Mouse (Mus musculus): ENCODE measurements around the gene Rab37. TPM values are rescaled to one million over a fixed set of nuclear protein-coding genes. Genes with fewer than 3 reads are reported as not detected.

Gene Rab37
- polyA plus RNA-seq, 1 experiment = 0.99 TPM

- Histone ChIP-seq H3K9me3 (replicated peaks; ENCODE audit: control insufficient read depth, insufficient read depth, low read length, poor library complexity, severe bottlenecking) (no peaks in the 10 kb centered on the region), H3K4me1 (ENCODE audit: control insufficient read depth, insufficient read depth, low read length) (peaks cover 6% of the 10 kb centered on the region), H3K36me3 (ENCODE audit: control insufficient read depth, insufficient read depth, low read length, poor library complexity, severe bottlenecking) (0 out of 2 replicates have a peak, but pooled peaks cover 7% of the 10 kb centered on the region), H3K4me3 (ENCODE audit: low read depth, low read length) (no peak overlapping the region), H3K27me3 (ENCODE audit: control insufficient read depth, insufficient read depth, low read length, poor library complexity, severe bottlenecking) (no peaks in the 10 kb centered on the region), H3K9ac (ENCODE audit: low read depth, poor library complexity, severe bottlenecking) (no peak overlapping the region), H3K27ac (ENCODE audit: insufficient read depth, low read length) (no peak overlapping the region)
- TF ChIP-seq EP300 (IDR thresholded peaks at IDR 0.05; ENCODE audit: insufficient read depth, low read depth, low read length) (peak; percentile 53; the same call in 1 of the 2 replicates), POLR2A (IDR thresholded peaks at IDR 0.05; ENCODE audit: insufficient read depth, low read length) (no peak), CTCF (IDR thresholded peaks at IDR 0.05; ENCODE audit: low read depth, low read length) (peak; percentile 96)
Measured at GRCm38 (mm10) chr11:115181913-115182638, 90.8 kb downstream of the Rab37 start.

GRCm38 (mm10) chr11:115184973-115185372 is 93.7 kb downstream of the Rab37 start:
- Histone ChIP-seq H3K27me3 (ENCODE audit: control insufficient read depth, insufficient read depth, low read length, poor library complexity, severe bottlenecking) (no peaks in the 10 kb centered on the region), H3K9me3 (replicated peaks; ENCODE audit: control insufficient read depth, insufficient read depth, low read length, poor library complexity, severe bottlenecking) (no peaks in the 10 kb centered on the region), H3K27ac (ENCODE audit: insufficient read depth, low read length) (no peak overlapping the region), H3K4me1 (ENCODE audit: control insufficient read depth, insufficient read depth, low read length) (no peaks in the 10 kb centered on the region), H3K9ac (ENCODE audit: low read depth, poor library complexity, severe bottlenecking) (no peak overlapping the region), H3K36me3 (ENCODE audit: control insufficient read depth, insufficient read depth, low read length, poor library complexity, severe bottlenecking) (0 out of 2 replicates have a peak, but pooled peaks cover 7% of the 10 kb centered on the region), H3K4me3 (ENCODE audit: low read depth, low read length) (no peak overlapping the region)
- TF ChIP-seq CTCF (IDR thresholded peaks at IDR 0.05; ENCODE audit: low read depth, low read length) = no peak
- no peak for TF ChIP-seq EP300 (IDR thresholded peaks at IDR 0.05; ENCODE audit: insufficient read depth, low read depth, low read length)
- TF ChIP-seq POLR2A (IDR thresholded peaks at IDR 0.05; ENCODE audit: insufficient read depth, low read length) = no peak

GRCm38 (mm10) chr11:115187224-115187639 is 96.0 kb downstream of the Rab37 start, which contains the start of gene Tmem104:
TSS of gene Tmem104 (plus strand) at chr11:115187487.
- H3K4me1 ChIP-seq (ENCODE audit: control insufficient read depth, insufficient read depth, low read length) = peaks cover 3% of the 10 kb centered on the region
- H3K9me3 ChIP-seq (replicated peaks; ENCODE audit: control insufficient read depth, insufficient read depth, low read length, poor library complexity, severe bottlenecking) = no peaks in the 10 kb centered on the region
- no peak for TF ChIP-seq EP300 (IDR thresholded peaks at IDR 0.05; ENCODE audit: insufficient read depth, low read depth, low read length)
- peak; percentile 75 for TF ChIP-seq POLR2A (IDR thresholded peaks at IDR 0.05; ENCODE audit: insufficient read depth, low read length)
- H3K27ac ChIP-seq (ENCODE audit: insufficient read depth, low read length) = no peak within 1 kb of the TSS
- H3K9ac ChIP-seq (ENCODE audit: low read depth, poor library complexity, severe bottlenecking) = peak within 1 kb of the TSS; percentile 53
- no peaks in the 10 kb centered on the region for H3K36me3 ChIP-seq (ENCODE audit: control insufficient read depth, insufficient read depth, low read length, poor library complexity, severe bottlenecking)
- H3K4me3 ChIP-seq (ENCODE audit: low read depth, low read length) = peak within 1 kb of the TSS; percentile 84
- no peaks in the 10 kb centered on the region for H3K27me3 ChIP-seq (ENCODE audit: control insufficient read depth, insufficient read depth, low read length, poor library complexity, severe bottlenecking)

GRCm38 (mm10) chr11:115187693-115188092 is 96.5 kb downstream of the Rab37 start, which contains the start of gene Nat9:
TSS of gene Nat9 (minus strand) at chr11:115187859.
- Histone ChIP-seq H3K4me3 (ENCODE audit: low read depth, low read length) (peak within 1 kb of the TSS; percentile 84), H3K4me1 (ENCODE audit: control insufficient read depth, insufficient read depth, low read length) (peaks cover 4% of the 10 kb centered on the region), H3K27ac (ENCODE audit: insufficient read depth, low read length) (no peak within 1 kb of the TSS), H3K9me3 (replicated peaks; ENCODE audit: control insufficient read depth, insufficient read depth, low read length, poor library complexity, severe bottlenecking) (no peaks in the 10 kb centered on the region), H3K9ac (ENCODE audit: low read depth, poor library complexity, severe bottlenecking) (peak within 1 kb of the TSS; percentile 53), H3K27me3 (ENCODE audit: control insufficient read depth, insufficient read depth, low read length, poor library complexity, severe bottlenecking) (no peaks in the 10 kb centered on the region), H3K36me3 (ENCODE audit: control insufficient read depth, insufficient read depth, low read length, poor library complexity, severe bottlenecking) (no peaks in the 10 kb centered on the region)
- TF ChIP-seq POLR2A (IDR thresholded peaks at IDR 0.05; ENCODE audit: insufficient read depth, low read length) (no peak), EP300 (IDR thresholded peaks at IDR 0.05; ENCODE audit: insufficient read depth, low read depth, low read length) (no peak), CTCF (IDR thresholded peaks at IDR 0.05; ENCODE audit: low read depth, low read length) (no peak)

- TF ChIP-seq POLR2A (IDR thresholded peaks at IDR 0.05; ENCODE audit: insufficient read depth, low read length) (no peak), EP300 (IDR thresholded peaks at IDR 0.05; ENCODE audit: insufficient read depth, low read depth, low read length) (no peak), CTCF (IDR thresholded peaks at IDR 0.05; ENCODE audit: low read depth, low read length) (no peak)
- Histone ChIP-seq H3K36me3 (ENCODE audit: control insufficient read depth, insufficient read depth, low read length, poor library complexity, severe bottlenecking) (no peaks in the 10 kb centered on the region), H3K9ac (ENCODE audit: low read depth, poor library complexity, severe bottlenecking) (no peak overlapping the region), H3K27ac (ENCODE audit: insufficient read depth, low read length) (no peak overlapping the region), H3K4me3 (ENCODE audit: low read depth, low read length) (no peak overlapping the region), H3K4me1 (ENCODE audit: control insufficient read depth, insufficient read depth, low read length) (peaks cover 4% of the 10 kb centered on the region), H3K27me3 (ENCODE audit: control insufficient read depth, insufficient read depth, low read length, poor library complexity, severe bottlenecking) (no peaks in the 10 kb centered on the region), H3K9me3 (replicated peaks; ENCODE audit: control insufficient read depth, insufficient read depth, low read length, poor library complexity, severe bottlenecking) (no peaks in the 10 kb centered on the region)
Measured at GRCm38 (mm10) chr11:115188539-115189231, 97.5 kb downstream of the Rab37 start.

GRCm38 (mm10) chr11:115189304-115189703 is 98.1 kb downstream of the Rab37 start:
- Histone ChIP-seq H3K4me1 (ENCODE audit: control insufficient read depth, insufficient read depth, low read length) (peaks cover 4% of the 10 kb centered on the region), H3K4me3 (ENCODE audit: low read depth, low read length) (no peak overlapping the region), H3K9me3 (replicated peaks; ENCODE audit: control insufficient read depth, insufficient read depth, low read length, poor library complexity, severe bottlenecking) (no peaks in the 10 kb centered on the region), H3K27ac (ENCODE audit: insufficient read depth, low read length) (no peak overlapping the region), H3K27me3 (ENCODE audit: control insufficient read depth, insufficient read depth, low read length, poor library complexity, severe bottlenecking) (no peaks in the 10 kb centered on the region), H3K9ac (ENCODE audit: low read depth, poor library complexity, severe bottlenecking) (no peak overlapping the region), H3K36me3 (ENCODE audit: control insufficient read depth, insufficient read depth, low read length, poor library complexity, severe bottlenecking) (no peaks in the 10 kb centered on the region)
- TF ChIP-seq EP300 (IDR thresholded peaks at IDR 0.05; ENCODE audit: insufficient read depth, low read depth, low read length) = no peak
- no peak for TF ChIP-seq CTCF (IDR thresholded peaks at IDR 0.05; ENCODE audit: low read depth, low read length)
- no peak for TF ChIP-seq POLR2A (IDR thresholded peaks at IDR 0.05; ENCODE audit: insufficient read depth, low read length)
